Mouse (Mus musculus) kidney, embryonic 16.5 days (tissue): Measurements from ENCODE around the gene Slc38a3. TPM values are rescaled to one million over a fixed set of nuclear protein-coding genes. Genes with fewer than 3 reads are reported as not detected.

ENCODE experiments used
- ATAC-seq: fragments of 200-750 bp; cut with Nextera tagmentation; 2 replicates; pipeline ENCODE4 v1.8.0; 2017; ENCODE audit warnings: moderate TSS enrichment; ENCODE audit not compliant: low FRiP score, low TSS enrichment
- H3K27ac ChIP-seq: fragments of 300-500 bp; sonication (generic); 2 replicates; pipeline ENCODE4 v1.5.1; 2014; ENCODE audit warnings: low read length
- H3K27me3 ChIP-seq: fragments of 300-500 bp; sonication (generic); 2 replicates; pipeline ENCODE4 v1.6.1; 2014; ENCODE audit warnings: low read length, control low read depth, mixed read lengths; ENCODE audit not compliant: insufficient read depth
- H3K36me3 ChIP-seq: fragments of 300-500 bp; sonication (generic); 2 replicates; pipeline ENCODE4 v1.6.1; 2014; ENCODE audit warnings: low read length, control low read depth, mixed read lengths; ENCODE audit not compliant: insufficient read depth
- H3K4me1 ChIP-seq: fragments of 300-500 bp; sonication (generic); 2 replicates; pipeline ENCODE4 v1.6.1; 2014; ENCODE audit warnings: low read length, control low read depth, mixed read lengths; ENCODE audit not compliant: insufficient read depth
- H3K4me2 ChIP-seq: fragments of 300-500 bp; sonication (generic); replicated peaks from 2 replicates; pipeline ENCODE4 v1.6.1; 2014; ENCODE audit warnings: low read depth, low read length
- H3K4me3 ChIP-seq: fragments of 300-500 bp; sonication (generic); 2 replicates; pipeline ENCODE4 v1.5.1; 2014; ENCODE audit warnings: mild to moderate bottlenecking, low read length
- H3K9ac ChIP-seq: fragments of 300-500 bp; sonication (generic); replicated peaks from 2 replicates; pipeline ENCODE4 v1.6.1; 2014; ENCODE audit warnings: low read length
- H3K9me3 ChIP-seq: fragments of 300-500 bp; sonication (generic); 2 replicates; pipeline ENCODE4 v1.6.1; 2016; ENCODE audit warnings: low read length, control low read depth
- WGBS: fragments of 180-500 bp; shearing (Covaris S2); extraction: QIAGEN DNeasy Blood & Tissue Kit; methylation state at CpG from one replicate; pipeline ENCODE4 v1.1.7; 2014; 5-methylcytosine and 5-hydroxymethylcytosine counted together
- polyA plus RNA-seq: library from polyadenylated mRNA; unstranded; fragments of >200 nt; fragmentation: Nextera tagmentation; extraction: Ambion mirVana; gene quantifications from 2 replicates; pipeline ENCODE4 v1.2.1, GENCODE M21; 2015

The Slc38a3 gene
- polyA plus RNA-seq, 1 experiment from 2014 or later, result 12.9 TPM

DNA sequence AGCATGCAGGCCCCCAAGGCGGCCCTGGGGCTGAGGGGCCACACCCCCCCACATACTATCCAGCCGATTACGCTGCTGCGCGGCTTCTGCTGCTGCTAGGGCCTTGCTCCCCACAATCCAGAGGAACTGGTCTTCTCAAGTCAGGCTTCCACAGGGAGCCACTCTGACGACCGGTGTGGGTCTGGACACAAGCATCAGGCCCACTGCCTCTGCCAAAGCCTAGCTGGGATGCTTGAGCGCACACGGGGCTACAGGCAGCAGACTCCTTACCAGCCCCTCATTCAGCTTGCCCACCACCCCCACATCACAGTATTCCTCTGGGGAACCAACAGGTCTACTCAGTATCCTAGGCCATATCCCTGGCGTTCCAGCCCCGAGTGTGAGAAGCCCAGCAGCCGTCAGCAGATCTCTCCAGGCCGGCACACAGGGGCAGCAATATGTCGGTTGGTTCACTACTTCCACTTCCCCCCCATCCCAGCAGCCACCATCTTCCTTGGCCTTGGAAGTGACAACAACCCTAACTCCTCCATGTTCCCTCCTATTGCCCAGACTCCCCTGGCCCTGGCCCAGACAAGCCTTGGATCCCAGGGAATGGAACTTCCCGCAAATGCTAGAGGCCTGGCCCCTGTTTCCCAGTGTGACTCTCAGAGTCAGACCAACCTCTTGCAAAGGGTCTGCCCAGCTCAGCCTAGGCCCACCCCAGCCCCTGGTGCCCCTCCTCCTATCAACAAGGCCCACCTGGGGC, 35.5 kb downstream of the Slc38a3 start:
- Histone ChIP-seq H3K4me2 (peak overlapping the region; percentile 98), H3K4me3 (peak overlapping the region; percentile 94), H3K36me3 (0 out of 2 replicates have a peak, but pooled peaks cover 3% of the 10 kb centered on the region), H3K9me3 (no peaks in the 10 kb centered on the region), H3K9ac (peak overlapping the region; percentile 94), H3K27me3 (no peaks in the 10 kb centered on the region), H3K27ac (peak overlapping the region; percentile 94), H3K4me1 (peaks cover 59% of the 10 kb centered on the region)
- 0% methylated on average over 15 of the region's 15 CpGs for WGBS
- ATAC-seq, result 0 out of 2 replicates have a peak, but pooled peaks have one; percentile 0

GRCm38 (mm10) chr9:107633091-107633660, 36.2 kb downstream of the Slc38a3 start:
- H3K4me3 ChIP-seq, result peak overlapping the region; percentile 94
- H3K27ac ChIP-seq, result peak overlapping the region; percentile 94
- peak overlapping the region; percentile 94 for H3K9ac ChIP-seq
- 0 out of 2 replicates have a peak, but pooled peaks cover 3% of the 10 kb centered on the region for H3K36me3 ChIP-seq
- no peaks in the 10 kb centered on the region for H3K27me3 ChIP-seq
- peak; percentile 40; the same call in 1 of the 2 replicates for ATAC-seq
- no peaks in the 10 kb centered on the region for H3K9me3 ChIP-seq
- peaks cover 66% of the 10 kb centered on the region for H3K4me1 ChIP-seq
- peak overlapping the region; percentile 98 for H3K4me2 ChIP-seq
- WGBS, result under 1% methylated on average over 33 of the region's 33 CpGs

DNA sequence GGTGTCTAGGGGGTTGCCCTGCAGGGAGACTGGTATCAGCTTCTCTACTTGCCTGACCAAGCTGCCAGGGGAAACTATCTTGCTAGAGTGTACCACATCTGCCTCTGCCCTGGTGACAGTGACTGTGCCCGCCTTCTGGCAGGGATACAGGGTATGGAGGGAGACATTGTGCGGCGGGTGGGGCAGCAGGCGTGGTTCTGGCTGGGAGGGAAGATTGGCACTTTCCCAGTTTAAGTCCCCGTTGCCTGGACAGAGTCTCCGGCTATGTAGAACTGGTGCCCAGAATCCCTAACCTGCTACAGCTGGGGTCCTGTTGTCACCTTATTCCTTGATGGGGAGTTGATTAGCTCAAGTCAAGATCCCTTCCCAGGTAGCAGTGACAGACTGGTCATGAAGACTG, 36.9 kb downstream of the Slc38a3 start:
- peak overlapping the region; percentile 94 for H3K27ac ChIP-seq
- 0 out of 2 replicates have a peak, but pooled peaks cover 7% of the 10 kb centered on the region for H3K36me3 ChIP-seq
- H3K4me1 ChIP-seq, result peaks cover 72% of the 10 kb centered on the region
- no peak for ATAC-seq
- H3K27me3 ChIP-seq, result no peaks in the 10 kb centered on the region
- peak overlapping the region; percentile 98 for H3K4me2 ChIP-seq
- peak overlapping the region; percentile 94 for H3K9ac ChIP-seq
- 66% methylated on average over 6 of the region's 6 CpGs for WGBS
- peak overlapping the region; percentile 94 for H3K4me3 ChIP-seq
- no peaks in the 10 kb centered on the region for H3K9me3 ChIP-seq

DNA sequence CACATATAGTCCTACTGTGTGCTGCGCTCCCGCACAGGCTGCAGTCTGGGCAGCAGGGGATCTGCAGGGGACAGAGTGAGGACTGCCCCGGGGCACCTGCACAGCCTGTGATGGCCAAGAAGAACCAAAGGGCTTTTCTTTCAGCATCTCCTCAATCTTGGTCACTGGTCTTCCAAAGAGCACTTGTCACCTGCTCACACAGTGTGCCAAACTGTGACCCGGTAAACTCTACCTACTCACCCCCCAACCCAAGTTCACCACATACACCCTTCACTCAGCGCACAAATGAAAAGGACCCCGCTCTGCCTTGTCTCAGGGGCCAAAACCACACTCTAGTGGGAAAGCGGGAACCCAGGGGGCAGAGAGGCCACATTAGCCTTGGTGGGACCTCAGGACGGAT, 37.5 kb downstream of the Slc38a3 start:
- 0 out of 2 replicates have a peak, but pooled peaks cover 8% of the 10 kb centered on the region for H3K36me3 ChIP-seq
- peak overlapping the region; percentile 94 for H3K4me3 ChIP-seq
- WGBS, result 91% methylated on average over 8 of the region's 8 CpGs
- no peaks in the 10 kb centered on the region for H3K27me3 ChIP-seq
- peak overlapping the region; percentile 94 for H3K9ac ChIP-seq
- H3K4me1 ChIP-seq, result peaks cover 74% of the 10 kb centered on the region
- ATAC-seq, result no peak
- peak overlapping the region; percentile 98 for H3K4me2 ChIP-seq
- H3K27ac ChIP-seq, result peak overlapping the region; percentile 94
- H3K9me3 ChIP-seq, result no peaks in the 10 kb centered on the region

DNA sequence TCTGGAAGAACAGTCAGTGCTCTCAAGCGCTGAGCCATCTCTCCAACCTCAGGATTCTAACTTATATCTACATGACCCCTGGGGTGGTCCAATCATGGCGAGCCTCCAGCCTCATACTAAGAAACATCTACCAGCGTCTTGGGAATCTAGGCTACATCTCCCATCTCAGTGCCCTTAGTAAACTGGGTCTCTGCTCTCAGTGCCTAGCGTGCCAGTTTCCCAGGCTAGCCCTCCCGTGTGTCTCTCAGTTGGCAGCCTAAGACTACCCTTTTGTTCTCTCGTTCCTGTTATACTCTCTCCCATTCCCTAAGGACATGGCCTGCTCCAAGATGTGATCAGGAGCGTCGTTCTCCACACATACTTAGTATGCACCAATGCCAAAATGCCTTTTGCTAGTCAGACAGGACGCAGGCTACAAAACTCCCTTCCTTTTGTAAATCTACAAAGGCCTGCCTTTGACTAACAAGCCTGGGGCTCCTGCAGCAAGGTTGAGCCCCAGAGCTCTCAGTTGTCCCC, 38.0 kb downstream of the Slc38a3 start:
- H3K9ac ChIP-seq, result peak overlapping the region; percentile 94
- H3K4me3 ChIP-seq, result 0 out of 2 replicates have a peak overlapping the region, but pooled peaks have one; percentile 94
- peak overlapping the region; percentile 98; the same call in 1 of the 2 replicates for H3K4me2 ChIP-seq

DNA sequence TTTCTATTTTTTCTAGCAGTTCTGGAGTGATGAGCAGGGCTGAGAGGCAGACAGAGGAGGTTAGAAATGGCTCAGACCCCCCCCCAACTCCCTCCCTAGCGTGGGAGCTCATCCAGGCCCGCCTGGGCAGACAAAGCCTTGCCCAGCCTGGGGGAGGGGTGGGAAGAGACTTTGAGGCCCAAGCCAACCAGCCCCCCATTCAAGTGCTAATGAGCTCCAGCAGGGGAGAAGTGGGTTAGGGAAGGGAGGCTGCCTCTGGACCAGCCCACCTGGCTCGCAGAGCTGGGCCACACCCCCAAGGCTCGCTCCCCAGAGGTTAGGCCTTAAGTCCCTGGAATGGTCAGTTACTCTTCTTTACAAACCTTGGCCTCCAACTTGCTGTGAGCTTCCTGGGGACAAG, 38.8 kb downstream of the Slc38a3 start:
- H3K4me2 ChIP-seq, result peak overlapping the region; percentile 30
- H3K4me1 ChIP-seq, result peaks cover 75% of the 10 kb centered on the region
- 8% methylated on average over 4 of the region's 4 CpGs for WGBS
- no peak overlapping the region for H3K4me3 ChIP-seq
- no peaks in the 10 kb centered on the region for H3K27me3 ChIP-seq
- no peaks in the 10 kb centered on the region for H3K9me3 ChIP-seq
- H3K36me3 ChIP-seq, result 0 out of 2 replicates have a peak, but pooled peaks cover 8% of the 10 kb centered on the region
- H3K9ac ChIP-seq, result peak overlapping the region; percentile 55
- ATAC-seq, result no peak
- H3K27ac ChIP-seq, result peak overlapping the region; percentile 94

More for the DNA sequence above, 38.0 kb downstream of the Slc38a3 start:
- 70% methylated on average over 9 of the region's 9 CpGs for WGBS
- H3K9me3 ChIP-seq, result no peaks in the 10 kb centered on the region
- no peaks in the 10 kb centered on the region for H3K27me3 ChIP-seq
- ATAC-seq, result no peak
- peaks cover 79% of the 10 kb centered on the region for H3K4me1 ChIP-seq
- H3K27ac ChIP-seq, result peak overlapping the region; percentile 94
- 0 out of 2 replicates have a peak, but pooled peaks cover 8% of the 10 kb centered on the region for H3K36me3 ChIP-seq

GRCm38 (mm10) chr9:107629901-107630425, 39.4 kb downstream of the Slc38a3 start:
- Histone ChIP-seq H3K9ac (peak overlapping the region; percentile 55), H3K9me3 (no peaks in the 10 kb centered on the region), H3K27ac (peak overlapping the region; percentile 94), H3K36me3 (0 out of 2 replicates have a peak, but pooled peaks cover 8% of the 10 kb centered on the region), H3K27me3 (no peaks in the 10 kb centered on the region), H3K4me3 (no peak overlapping the region), H3K4me2 (peak overlapping the region; percentile 30), H3K4me1 (peaks cover 75% of the 10 kb centered on the region)
- no peak for ATAC-seq
- 21% methylated on average over 14 of the region's 14 CpGs for whole genome bisulfite sequencing

DNA sequence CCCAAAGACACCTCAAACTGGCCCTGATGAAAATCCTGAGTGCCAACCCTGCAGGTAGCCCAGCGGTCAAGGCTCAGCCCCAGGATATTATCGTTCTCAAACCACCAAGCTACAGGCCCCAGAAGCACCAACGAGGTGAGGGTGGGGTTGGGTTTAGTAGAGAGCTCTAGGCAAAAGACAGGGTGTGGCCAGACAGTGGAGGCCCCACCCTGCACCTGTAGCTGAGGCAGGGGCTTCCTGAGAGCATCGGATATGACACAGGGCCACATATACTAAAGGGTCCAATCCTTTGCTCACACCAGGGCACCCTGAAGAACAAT, 40.0 kb downstream of the Slc38a3 start:
- ATAC-seq, result no peak
- peak overlapping the region; percentile 30 for H3K4me2 ChIP-seq
- 0 out of 2 replicates have a peak, but pooled peaks cover 8% of the 10 kb centered on the region for H3K36me3 ChIP-seq
- peaks cover 80% of the 10 kb centered on the region for H3K4me1 ChIP-seq
- H3K27me3 ChIP-seq, result no peaks in the 10 kb centered on the region
- WGBS, result 24% methylated on average over 4 of the region's 4 CpGs
- peak overlapping the region; percentile 19 for H3K4me3 ChIP-seq
- H3K27ac ChIP-seq, result peak overlapping the region; percentile 94
- H3K9ac ChIP-seq, result peak overlapping the region; percentile 48
- H3K9me3 ChIP-seq, result no peaks in the 10 kb centered on the region

DNA sequence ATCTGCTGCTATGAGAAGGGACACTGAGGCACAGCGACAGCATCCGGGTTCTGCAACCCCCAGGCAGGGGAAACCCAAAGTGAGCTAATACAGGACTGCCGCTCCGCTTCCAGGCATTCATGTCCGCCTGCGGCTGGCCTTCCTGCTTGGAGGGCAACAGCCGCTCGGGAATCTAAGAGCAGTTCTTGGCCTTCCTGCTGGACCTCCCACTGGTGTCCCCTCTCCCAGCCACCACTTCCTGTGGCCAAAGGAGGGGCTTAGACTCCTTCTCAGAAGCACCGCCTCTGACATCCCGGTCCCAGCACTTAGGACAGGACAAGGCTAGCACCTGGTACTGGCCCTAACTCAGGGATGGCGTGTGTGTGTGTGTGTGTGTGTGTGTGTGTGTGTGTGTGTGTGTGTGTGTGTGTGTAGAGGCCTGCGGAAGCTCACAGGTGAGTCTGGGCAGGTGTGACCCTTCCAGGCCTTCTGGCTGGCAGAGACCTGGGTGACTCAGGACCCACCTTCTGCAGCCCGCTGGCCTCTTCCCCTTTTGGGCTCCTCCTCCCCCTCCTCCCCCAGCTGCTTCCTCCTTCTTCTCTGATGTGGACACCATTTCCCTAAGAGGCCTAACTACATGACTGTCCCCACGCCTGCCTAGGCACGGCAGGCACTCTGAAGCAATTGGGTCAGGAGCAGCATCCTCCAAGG, 40.5 kb downstream of the Slc38a3 start:
- Histone ChIP-seq H3K4me3 (peak overlapping the region; percentile 19), H3K9me3 (no peaks in the 10 kb centered on the region), H3K36me3 (0 out of 2 replicates have a peak, but pooled peaks cover 11% of the 10 kb centered on the region), H3K4me2 (peak overlapping the region; percentile 30), H3K27ac (peak overlapping the region; percentile 94), H3K9ac (peak overlapping the region; percentile 61), H3K4me1 (peaks cover 82% of the 10 kb centered on the region), H3K27me3 (no peaks in the 10 kb centered on the region)
- peak; percentile 23 for ATAC-seq
- WGBS, result 37% methylated on average over 13 of the region's 15 CpGs
